Mouse (Mus musculus) c-Kit-positive CD71-negative TER-119-negative erythroid progenitor cells, embryonic 14.5 days (primary cell): ENCODE measurements around the gene Celf5.

Experiments used
- DNase-seq: peaks from one replicate; pipeline ENCODE4 v3.0.0-alpha.2; 2013; ENCODE audit warnings: low read depth

Gene Celf5

DNA sequence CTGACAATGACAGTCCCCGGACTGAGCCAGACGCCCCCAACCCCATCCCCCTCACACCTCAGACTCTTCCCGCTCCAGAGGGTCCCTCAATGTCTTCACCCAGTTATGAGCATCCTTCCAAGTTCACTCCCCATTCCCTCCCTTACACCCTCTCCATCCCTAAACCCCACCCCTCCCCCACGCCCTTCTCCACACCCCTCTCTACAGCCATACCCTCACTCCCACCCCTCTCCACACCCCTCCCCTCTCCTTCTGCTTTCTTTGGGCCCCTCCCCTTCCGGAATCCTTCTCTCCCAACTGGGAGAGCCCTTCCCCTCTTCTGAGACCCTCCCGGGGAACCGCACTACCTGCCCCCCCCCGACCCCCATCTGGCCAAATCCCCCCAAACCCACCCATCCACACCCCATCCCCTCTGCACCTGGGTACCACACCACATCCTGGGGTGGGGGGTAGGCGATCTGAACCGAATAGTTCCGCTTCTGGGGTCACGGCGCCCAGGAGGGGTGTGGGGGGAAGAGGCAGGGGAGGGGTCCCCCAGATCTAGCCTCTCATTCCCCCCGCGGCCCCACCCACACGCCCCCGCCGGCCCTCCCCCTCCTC is 10.0 kb downstream of the Celf5 start:
- no peak for DNase-seq

DNA sequence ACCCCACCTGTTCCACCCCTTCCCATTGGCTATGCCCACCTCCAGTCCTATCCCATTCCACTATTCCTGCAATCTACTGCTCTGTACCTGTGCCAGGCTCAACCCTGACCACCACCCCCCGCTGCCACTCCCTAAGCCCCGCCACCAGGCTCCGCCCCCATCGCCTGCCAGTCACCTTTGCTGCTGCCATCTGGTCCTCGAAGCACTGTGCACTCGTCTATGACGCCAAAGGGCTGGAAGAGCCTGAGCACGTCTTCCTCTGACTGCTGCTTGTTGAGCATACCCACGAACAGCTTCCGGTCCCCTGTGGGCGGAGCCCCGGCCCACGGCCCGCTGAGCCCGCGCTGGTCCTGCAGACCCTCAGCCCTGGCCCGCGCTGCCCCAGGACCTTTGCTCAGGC is 12.1 kb downstream of the Celf5 start:
- DNase-seq: no peak

DNA sequence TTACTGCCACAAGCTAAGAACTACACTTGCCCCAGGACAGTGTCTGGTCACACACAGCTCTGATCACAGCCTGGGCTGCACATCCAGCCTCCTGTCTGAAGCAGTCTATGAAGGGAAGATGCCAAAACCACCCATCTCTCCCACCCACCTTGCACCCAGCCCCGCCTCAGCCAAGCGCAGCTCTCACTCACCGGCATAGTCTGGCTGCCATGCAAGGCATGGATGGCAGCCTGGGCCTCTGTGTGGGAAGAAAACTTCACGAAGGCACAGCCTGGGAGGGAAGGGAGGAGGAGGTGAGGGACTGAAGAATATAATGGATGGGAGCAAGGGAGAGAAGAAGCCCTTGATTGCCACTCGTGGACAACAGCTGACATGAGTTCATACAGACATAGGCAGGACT is 13.3 kb downstream of the Celf5 start:
- no peak for DNase-seq

DNA sequence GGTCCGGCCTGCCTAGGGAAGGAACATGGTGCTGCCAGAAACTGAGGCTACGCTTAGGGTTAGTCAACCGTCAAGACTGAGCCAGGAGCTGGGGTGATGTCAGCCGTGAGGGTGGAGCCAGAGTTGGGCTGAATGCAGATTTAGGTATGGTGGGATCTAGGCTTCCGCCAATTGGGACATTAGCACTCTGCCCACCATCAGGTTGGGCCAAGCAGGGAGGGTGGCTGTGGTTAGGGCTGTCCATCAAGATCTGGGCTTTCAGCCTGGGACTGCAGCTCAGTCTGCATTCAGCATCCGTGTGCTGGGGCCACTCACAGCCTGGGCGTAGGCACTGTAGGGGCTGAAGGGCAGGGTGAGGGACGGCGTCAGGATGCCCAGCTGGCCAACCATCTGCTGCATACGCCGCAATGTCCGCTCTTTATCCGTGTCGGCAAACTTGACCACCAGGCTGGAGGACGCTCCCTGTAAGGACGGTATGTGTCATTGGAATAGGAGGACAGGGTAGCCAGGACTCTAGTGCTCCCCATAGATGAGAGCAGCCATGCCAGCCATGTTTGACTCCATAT is 14.8 kb downstream of the Celf5 start:
- DNase-seq: no peak

DNA sequence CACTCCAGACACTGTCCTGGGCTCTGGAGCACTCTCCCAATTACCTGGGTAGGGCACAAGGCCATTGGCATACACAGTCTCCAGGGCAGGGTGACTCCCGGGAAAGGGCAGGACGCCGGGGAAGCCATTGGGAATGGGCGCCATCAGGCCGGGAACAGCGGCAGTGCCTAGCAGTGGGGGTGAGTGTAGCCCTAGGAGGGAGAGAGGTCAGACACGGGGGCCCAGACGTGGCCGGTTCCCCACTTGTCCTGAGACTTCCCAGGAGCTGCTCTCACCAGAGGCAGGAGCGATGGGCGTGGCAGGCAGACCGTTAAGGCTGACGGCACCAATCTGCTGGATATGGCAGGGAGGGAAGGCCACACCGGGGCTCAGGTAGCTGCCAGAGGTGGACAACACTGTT is 15.6 kb downstream of the Celf5 start:
- no peak for DNase-seq

DNA sequence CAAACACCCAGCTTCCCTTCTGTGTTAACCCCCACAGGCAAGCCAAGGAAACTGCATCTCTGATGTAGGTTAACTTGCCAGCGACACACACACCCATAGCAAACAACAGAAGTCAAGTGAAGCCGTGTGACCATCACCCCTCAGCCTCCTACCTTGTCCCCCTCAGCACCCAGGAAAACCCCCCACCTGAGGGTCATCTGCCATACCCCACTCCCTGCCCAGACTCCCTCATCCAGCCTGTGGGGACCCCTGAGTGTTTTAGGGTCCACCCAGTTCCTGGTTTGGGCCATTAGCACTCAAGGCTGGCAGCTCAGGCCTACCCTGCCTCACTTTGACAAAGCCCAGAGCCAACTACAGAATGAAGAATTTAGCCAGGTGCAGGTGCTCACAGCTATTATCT is 16.4 kb downstream of the Celf5 start:
- DNase-seq: no peak

DNA sequence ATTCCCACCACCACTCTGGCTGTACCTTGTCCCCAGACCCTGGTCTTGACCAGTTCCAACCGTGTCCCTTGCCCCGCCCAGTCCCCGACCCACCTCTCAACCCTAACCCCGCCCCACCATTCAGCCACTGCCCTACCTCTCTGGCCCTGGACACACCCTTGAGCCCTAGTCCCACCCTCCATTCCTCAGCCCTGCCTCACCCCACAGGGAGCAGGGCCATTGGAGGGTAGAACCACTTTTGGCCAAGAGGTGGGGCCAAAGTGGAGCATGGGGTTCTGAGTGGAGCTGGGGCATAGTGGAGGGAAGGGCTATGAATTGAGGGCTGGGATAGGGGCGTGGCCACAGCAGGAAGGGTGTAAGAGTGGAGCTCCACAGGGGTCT is 17.3 kb downstream of the Celf5 start:
- peak; percentile 46 for DNase-seq

DNA sequence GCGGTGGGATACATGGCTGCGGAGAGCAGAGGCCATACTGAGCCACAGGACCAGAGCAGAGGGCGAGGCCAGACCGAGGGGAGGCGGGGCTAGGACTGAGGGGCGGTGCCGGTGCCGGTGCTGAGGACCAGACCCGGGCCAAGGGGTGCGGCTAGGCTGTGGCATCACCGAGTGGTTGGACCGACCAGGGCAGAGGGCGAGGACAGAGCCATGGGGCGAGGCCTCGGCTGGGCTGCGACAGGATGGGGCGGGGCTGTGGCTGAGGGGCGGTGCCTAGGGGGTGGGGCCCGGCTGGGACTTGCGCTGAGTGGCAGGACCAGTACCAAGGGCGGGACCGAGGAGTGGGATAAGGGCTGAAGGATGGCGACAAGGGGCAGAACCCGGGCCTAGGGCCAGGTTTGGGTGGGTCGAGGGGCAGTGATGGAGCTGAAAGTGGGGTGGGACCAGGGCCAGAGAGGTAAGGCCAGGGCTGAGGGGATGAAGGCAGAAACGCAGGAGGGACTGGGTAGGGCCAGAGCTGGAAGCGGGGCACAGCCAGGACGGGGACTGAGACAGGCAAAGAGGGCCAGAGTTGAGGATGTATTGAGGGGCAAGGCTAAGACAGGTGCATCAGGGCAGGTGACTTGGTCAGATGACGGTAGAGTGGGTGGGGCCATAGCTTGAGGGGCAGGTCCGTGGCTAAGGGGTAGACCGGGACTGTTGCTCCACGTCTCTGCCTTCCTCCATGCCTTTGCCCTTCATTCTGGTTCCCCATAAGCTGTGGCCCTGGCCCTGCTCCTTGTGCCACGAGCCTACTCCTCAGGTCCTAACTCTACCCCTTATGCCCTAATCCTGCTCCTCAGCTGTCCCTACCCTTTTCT is 17.9 kb downstream of the Celf5 start:
- peak; percentile 67 for DNase-seq

DNA sequence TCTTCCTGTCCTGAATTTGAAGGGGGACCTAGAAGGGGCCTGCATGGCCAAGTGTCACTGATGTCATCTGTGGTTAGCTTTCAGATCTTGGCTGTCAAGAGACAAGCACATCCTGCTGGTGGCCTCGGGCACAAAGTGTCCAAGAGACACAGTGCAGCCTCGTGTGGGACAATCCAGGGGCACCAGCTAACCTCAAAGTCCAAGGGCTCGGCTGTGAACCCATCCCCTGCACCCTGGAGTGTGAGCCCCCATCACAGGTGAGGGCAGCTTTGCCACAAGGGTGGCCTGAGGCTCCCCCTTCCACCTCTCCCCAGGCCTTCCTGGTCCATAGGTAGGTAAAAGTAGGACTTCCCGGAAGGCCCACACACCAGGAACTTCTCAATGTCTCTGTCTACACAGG is 19.0 kb downstream of the Celf5 start:
- no peak for DNase-seq

DNA sequence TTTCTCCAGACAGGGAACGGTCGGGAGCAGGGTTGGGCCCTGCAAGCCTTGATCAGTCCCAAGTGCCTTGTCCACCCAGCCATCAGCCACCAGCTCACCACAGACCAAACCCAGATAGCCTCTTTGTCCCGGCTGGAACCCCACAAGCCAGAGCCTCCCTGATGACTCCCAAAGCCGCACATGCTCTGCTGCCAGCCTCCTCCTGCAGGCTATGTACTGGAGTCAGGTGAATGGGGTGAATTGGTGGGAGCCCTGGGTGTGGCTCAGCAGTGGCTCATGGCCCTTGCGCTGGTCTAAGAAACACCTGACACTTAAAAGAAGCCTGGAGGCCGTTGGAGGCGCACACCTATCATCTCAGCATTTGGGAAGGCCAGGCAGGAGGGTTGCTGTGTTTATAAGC is 19.6 kb downstream of the Celf5 start:
- DNase-seq: no peak

DNA sequence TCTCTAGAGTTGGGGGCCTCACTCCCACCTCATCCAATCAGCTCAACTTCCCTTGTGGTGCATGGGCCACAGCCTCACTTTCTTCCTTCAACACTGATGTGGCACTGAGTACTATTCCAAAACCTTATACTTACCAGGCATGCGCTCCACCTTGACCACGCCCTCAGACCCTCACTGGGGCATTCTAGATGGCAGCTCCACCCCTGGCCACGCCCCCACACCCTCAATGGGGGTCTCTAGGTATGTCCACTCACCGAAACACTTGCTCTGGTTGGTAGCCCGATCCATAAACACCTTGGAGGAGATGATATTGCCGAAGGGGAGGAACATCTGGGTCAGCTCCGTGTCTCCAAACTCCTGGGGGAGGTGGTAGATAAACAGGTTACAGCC is 20.1 kb downstream of the Celf5 start:
- DNase-seq: no peak

DNA sequence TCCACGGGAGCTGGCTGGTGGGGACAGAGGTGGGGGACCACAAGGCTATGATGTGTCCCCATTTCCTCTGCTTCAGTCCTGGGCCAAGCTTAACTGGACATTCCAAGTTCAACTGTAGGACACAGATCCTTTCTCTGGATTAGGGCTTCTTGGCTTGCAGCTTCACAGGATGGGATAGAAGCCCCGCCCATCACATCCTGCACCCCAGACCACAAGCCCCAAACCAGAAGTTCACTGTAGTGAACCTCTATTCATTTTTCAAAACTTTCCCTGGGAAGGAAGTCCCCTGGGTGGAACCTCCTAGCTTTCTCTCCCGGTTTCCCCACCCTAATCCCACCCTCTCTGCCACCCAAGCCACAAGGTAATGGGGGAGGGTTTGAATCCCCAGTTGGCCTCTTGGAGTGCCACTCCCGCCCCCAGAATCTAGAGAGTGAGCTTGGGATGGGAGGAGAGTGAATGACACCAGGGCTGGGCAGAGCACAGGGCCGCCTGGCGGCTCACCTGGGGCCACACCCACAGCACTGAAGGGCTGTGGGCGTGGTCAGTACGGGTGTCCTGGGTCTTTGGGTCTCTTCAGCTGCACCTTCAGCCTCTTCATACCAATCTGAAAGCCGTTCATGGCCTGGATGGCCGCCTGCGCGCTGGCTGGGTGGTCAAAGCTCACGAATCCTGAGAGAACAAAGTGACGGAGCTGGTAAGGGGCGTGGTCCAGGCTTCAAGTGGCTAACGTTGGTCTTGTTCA is 20.7 kb downstream of the Celf5 start:
- no peak for DNase-seq

DNA sequence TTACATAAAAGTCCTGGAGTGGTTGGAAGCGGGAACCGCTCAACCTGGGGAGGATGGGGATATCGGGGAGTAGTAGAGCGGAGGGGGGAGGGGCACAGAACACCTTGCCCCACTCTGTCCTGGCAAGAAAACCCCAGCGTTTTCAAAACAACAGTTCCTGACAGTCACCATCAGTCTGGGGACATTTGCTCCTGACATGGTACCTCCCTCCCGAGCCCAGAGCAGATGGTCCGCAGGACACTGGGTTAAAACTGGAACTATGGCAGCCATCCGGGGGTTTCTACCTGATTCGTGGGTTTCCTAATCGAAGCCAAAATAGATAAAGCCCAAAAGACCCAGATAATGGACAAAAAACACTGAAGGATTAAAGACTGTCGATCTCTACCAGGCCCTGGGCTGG is 21.6 kb downstream of the Celf5 start:
- DNase-seq: no peak

DNA sequence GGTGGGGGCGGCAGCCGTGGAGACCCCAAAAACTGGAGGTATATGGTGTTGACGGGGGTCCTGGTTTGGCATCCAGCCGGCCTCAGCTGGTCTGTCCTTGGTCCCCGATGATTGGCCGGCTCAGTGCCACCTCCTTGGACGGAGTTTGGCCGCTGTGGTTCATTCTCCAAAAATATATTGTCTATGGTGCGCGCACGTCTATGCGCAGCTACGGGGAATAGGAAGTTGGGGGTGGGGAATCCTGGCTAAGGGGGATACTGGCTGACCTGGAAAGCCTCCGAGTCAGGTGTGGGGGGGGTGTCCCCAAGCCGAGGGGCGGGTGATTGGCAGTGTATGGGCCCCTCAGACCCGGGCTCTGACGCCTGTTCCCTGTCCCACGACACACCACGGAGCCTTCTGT is 22.0 kb downstream of the Celf5 start:
- DNase-seq: no peak

DNA sequence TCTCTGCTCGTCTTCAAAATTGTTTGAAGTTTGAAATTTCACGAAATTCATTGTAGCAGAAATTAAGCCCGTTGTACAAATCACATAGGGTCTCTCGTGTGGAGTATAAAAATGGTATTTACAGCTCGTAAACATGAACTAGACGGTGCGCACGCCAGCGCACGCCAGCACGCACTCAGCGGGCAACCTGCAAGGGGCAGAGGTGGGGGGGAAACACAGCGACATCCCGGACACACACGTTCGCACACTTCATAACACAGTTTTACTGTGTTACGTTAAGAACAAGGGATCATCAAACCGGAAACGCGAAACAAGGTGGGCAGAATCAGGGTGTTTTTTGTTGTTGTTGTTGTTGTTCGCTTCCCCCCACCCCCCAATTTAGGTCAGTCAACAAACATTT is 23.1 kb downstream of the Celf5 start:
- DNase-seq: no peak

DNA sequence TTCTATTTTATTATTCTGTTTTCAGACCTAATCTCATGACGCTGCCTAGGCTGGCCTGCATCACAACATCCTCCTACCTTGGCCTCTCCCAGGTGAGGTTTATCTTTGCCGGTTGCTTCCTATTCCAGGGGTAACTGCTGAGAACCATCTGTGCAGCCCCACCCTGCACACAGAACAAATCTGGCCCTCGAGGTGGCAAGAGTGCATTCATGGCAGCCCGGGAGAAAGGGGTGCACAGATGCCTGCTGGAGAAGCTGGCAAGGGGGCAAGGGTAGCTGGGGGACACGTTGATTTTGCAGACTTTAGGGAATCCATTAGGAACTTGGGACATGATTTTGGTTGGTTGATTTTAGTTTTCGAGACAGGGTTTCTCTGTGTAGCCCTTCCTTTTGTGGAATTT is 24.2 kb downstream of the Celf5 start:
- DNase-seq: no peak

DNA sequence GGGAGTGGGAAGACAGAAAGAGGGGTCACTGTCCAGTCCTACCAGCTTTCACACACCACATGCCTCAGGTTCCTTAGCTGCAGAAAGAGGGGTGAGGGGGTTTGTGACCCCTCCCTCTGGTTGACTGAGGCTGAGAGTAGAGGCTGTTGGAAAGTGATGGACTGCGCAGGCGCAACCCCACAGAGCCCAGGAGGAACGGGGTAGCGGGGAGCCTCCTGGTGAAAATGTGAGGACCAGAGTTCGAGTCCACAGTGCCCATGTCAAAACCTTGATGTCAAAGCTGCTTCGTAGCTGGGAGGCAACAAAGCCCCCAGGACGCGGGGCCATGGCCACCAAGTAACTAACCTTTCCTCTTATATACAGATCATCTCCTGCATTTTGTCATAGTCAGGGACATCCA is 24.9 kb downstream of the Celf5 start:
- DNase-seq: no peak

DNA sequence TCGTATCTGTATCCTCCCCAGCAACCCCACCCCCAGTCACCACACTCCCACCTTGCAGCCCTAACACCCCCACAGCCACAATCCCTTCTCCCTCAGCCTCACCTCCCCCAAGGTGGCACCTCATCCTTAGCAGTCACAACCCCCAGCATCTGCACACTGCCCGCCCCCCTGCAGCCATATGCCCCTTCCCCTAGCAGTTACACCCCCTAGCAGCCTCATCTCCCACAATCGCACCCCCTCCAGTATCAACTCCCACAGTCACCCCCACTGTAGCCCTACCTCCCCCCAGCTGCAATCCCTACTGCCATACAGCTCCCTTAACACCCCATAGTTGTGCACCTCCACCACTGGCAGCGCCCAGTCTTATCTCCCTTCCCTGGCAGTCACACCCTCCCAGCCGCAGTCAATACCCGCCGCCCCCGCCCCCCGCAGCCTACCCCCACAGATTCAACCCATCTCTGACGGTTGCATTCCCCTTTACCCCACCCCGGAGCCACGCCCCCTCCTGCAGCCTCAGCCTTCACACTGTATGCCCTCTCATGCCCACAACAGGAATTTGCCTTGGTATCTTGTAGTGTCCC is 25.4 kb downstream of the Celf5 start:
- no peak for DNase-seq

DNA sequence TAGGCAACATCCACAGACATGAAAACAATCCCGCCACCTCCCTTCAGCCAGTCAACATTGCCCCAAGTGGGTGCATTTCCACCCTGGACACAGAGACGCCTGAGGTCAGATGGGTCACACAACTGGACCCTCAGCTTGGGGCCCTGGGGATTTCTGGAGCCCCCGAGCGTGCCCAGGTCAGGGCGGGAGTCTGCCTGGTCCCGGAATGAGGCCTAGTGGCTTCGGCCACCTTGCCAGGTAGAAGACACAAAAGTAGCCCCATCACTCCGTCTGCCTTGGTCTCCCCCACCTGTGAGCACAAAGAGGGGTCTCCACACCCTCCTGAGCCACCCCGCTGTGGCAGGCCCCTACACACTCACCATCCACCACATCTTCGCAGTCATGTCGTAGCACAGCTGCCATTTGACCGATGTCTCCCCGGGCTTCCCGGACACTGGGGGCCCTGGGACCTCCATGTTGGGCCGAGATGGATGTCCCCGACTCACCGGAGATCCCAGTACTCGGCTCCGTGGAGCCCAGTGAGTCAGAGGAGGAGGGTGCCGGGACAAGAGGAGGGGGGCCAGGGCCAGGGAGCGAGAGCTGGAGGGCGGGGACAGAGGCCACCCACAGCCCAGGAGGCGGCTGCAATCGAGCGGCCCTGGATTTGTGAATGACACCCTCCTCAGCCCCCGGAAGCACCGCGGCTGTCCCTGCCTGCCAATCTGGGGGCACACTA is 27.2 kb downstream of the Celf5 start, which contains the start of gene Nfic:
Gene Nfic, minus strand, starts transcription at position 455 of the 715 bp plus-strand sequence.
- no peak for DNase-seq

DNA sequence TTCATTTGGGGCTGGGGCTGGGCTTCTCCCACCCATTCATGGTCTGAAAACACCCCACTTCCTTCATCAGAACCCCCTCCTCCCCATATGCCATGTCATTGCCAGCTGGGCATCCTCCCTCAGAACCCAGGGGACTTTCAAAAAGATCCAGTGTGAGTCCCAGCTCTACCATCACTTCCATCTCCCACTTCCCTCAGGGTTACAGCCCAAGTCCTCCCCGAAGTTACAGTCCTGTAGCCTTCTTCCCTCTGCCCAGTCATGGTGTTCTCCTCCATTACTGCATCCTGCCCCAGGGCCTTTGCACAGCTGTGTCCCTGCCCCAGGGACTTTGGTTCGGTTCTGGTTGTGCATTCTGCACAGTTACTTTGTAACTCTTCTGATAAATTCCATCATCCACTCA is 28.4 kb downstream of the Celf5 start:
- DNase-seq: no peak

DNA sequence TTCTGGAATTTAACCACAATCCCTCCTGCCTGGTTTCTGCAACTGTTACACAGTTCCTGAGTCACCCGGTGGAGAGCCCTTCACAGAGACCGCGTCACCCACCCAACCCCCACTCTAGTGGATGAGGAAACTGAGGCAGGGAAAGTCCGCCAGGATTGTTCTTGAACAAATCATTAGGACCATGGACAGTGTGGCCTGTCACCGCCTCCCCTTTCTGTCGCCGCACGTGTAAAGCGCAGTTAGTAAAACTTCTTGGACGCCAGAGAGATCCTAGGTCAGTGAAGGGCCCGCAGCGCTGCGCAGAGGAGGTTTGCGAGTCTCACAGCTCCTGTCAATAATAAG is 29.6 kb downstream of the Celf5 start:
- no peak for DNase-seq
